Mouse (Mus musculus): ENCODE data around the gene Phox2a. TPM values are rescaled to one million over a fixed set of nuclear protein-coding genes. Genes with fewer than 3 reads are reported as not detected.

Phox2a gene
- polyA plus RNA-seq, 1 experiment from 2014 or later, result not detected

GRCm38 (mm10) chr7:101830373-101830772, 12.3 kb downstream of the Phox2a start:
- ChIA-PET POLR2A (no interaction called here), CTCF (interaction anchor here (1.1 kb wide), 1 partner anchor 164 kb away, joined by 4 read pairs; no protein-coding TSS in a partner anchor)
- DNase-seq (ENCODE audit: low read depth, low spot score), result no peak
- H3K27me3 ChIP-seq, result no peaks in the 10 kb centered on the region
- ATAC-seq, result no peak
- TF ChIP-seq CTCF (IDR thresholded peaks at IDR 0.05), result no peak
- in situ Hi-C loops (cut with MboI; ENCODE audit: low pct_unique_long_range_greater_than_20kb), result loop anchor here (5.0 kb wide), 1 partner anchor 153 kb away; no protein-coding TSS in a partner anchor

GRCm38 (mm10) chr7:101831437-101831836, 13.3 kb downstream of the Phox2a start:
- ATAC-seq (no peak), DNase-seq (ENCODE audit: low read depth, low spot score) (no peak)
- ChIA-PET POLR2A (interaction anchor here (0.5 kb wide), 1 partner anchor 118 kb away, joined by 3 read pairs; no protein-coding TSS in a partner anchor), CTCF (interaction anchor here (1.1 to 1.4 kb wide), 2 partner anchors 15 to 165 kb away, joined by 3 to 4 read pairs; no protein-coding TSS in a partner anchor)
- in situ Hi-C loops (cut with MboI; ENCODE audit: low pct_unique_long_range_greater_than_20kb), result loop anchor here (5.0 kb wide), 1 partner anchor 154 kb away; no protein-coding TSS in a partner anchor
- no peak for TF ChIP-seq CTCF (IDR thresholded peaks at IDR 0.05)
- no peaks in the 10 kb centered on the region for H3K27me3 ChIP-seq

GRCm38 (mm10) chr7:101832372-101832771, 14.3 kb downstream of the Phox2a start:
- ChIA-PET CTCF (interaction anchor here (1.4 kb wide), 1 partner anchor 16 kb away, joined by 3 read pairs; no protein-coding TSS in a partner anchor), POLR2A (no interaction called here)
- DNase-seq (ENCODE audit: low read depth, low spot score) (no peak), ATAC-seq (no peak)
- H3K27me3 ChIP-seq, result no peaks in the 10 kb centered on the region
- no peak for TF ChIP-seq CTCF (IDR thresholded peaks at IDR 0.05)
- in situ Hi-C loops (cut with MboI; ENCODE audit: low pct_unique_long_range_greater_than_20kb), result loop anchor here (5.0 kb wide), 1 partner anchor 155 kb away; no protein-coding TSS in a partner anchor

- POLR2A ChIA-PET, result no interaction called here
- no peak for ATAC-seq
- DNase-seq (ENCODE audit: low read depth, low spot score), result no peak
Observed at GRCm38 (mm10) chr7:101833352-101833751, 15.2 kb downstream of the Phox2a start.

GRCm38 (mm10) chr7:101833916-101834584, 15.9 kb downstream of the Phox2a start:
- ChIA-PET CTCF (interaction anchor here (0.9 to 1.7 kb wide), 5 partner anchors 10 to 180 kb away, joined by 3 to 4 read pairs (median 3); no protein-coding TSS in a partner anchor), POLR2A (interaction anchor here (1.2 kb wide), 1 partner anchor 63 kb away, joined by 4 read pairs; no protein-coding TSS in a partner anchor)
- no peaks in the 10 kb centered on the region for H3K27me3 ChIP-seq
- no peak for ATAC-seq
- DNase-seq (ENCODE audit: low read depth, low spot score), result no peak
- in situ Hi-C loops (cut with MboI; ENCODE audit: low pct_unique_long_range_greater_than_20kb), result loop anchor here (5.0 kb wide), 1 partner anchor 157 kb away; no protein-coding TSS in a partner anchor
- no peak for TF ChIP-seq CTCF (IDR thresholded peaks at IDR 0.05)

More at GRCm38 (mm10) chr7:101833352-101833751, 15.2 kb downstream of the Phox2a start:
- CTCF ChIA-PET, result interaction anchor here (0.9 to 1.1 kb wide), 2 partner anchors 10 to 167 kb away, joined by 3 to 4 read pairs; no protein-coding TSS in a partner anchor
- no peak for TF ChIP-seq CTCF (IDR thresholded peaks at IDR 0.05)
- in situ Hi-C loops (cut with MboI; ENCODE audit: low pct_unique_long_range_greater_than_20kb), result loop anchor here (5.0 kb wide), 1 partner anchor 156 kb away; no protein-coding TSS in a partner anchor
- no peaks in the 10 kb centered on the region for H3K27me3 ChIP-seq

- ChIA-PET CTCF (interaction anchor here (1.0 to 1.7 kb wide), 5 partner anchors 20 to 181 kb away, joined by 3 to 4 read pairs (median 3); no protein-coding TSS in a partner anchor), POLR2A (interaction anchor here (0.7 to 1.3 kb wide), 3 partner anchors 13 to 121 kb away, joined by 3 to 4 read pairs (median 4); no protein-coding TSS in a partner anchor)
- no peaks in the 10 kb centered on the region for H3K27me3 ChIP-seq
- TF ChIP-seq CTCF (IDR thresholded peaks at IDR 0.05), result no peak
- in situ Hi-C loops (cut with MboI; ENCODE audit: low pct_unique_long_range_greater_than_20kb), result loop anchor here (5.0 kb wide), 1 partner anchor 158 kb away; no protein-coding TSS in a partner anchor
- ATAC-seq (no peak), DNase-seq (ENCODE audit: low read depth, low spot score) (no peak)
Observed at GRCm38 (mm10) chr7:101834903-101835302, 16.8 kb downstream of the Phox2a start.

GRCm38 (mm10) chr7:101835457-101836109, 17.5 kb downstream of the Phox2a start:
- ATAC-seq, result no peak
- in situ Hi-C loops (cut with MboI; ENCODE audit: low pct_unique_long_range_greater_than_20kb), result no loop called here
- ChIA-PET POLR2A (interaction anchor here (0.7 to 1.3 kb wide), 3 partner anchors 14 to 122 kb away, joined by 3 to 4 read pairs (median 4); no protein-coding TSS in a partner anchor), CTCF (interaction anchor here (1.0 to 1.7 kb wide), 4 partner anchors 15 to 169 kb away, joined by 3 to 7 read pairs (median 4); no protein-coding TSS in a partner anchor)
- no peak for DNase-seq (ENCODE audit: low read depth, low spot score)
- H3K27me3 ChIP-seq, result no peaks in the 10 kb centered on the region
- no peak for TF ChIP-seq CTCF (IDR thresholded peaks at IDR 0.05)

GRCm38 (mm10) chr7:101836271-101837153, 18.4 kb downstream of the Phox2a start:
- CTCF ChIA-PET, result interaction anchor here (1.4 kb wide), 1 partner anchor 14 kb away, joined by 7 read pairs; no protein-coding TSS in a partner anchor
- H3K27me3 ChIP-seq, result no peaks in the 10 kb centered on the region
- ATAC-seq (no peak), DNase-seq (ENCODE audit: low read depth, low spot score) (no peak)
- in situ Hi-C loops (cut with MboI; ENCODE audit: low pct_unique_long_range_greater_than_20kb), result no loop called here
- POLR2A ChIA-PET, result interaction anchor here (0.9 to 1.6 kb wide), 2 partner anchors 60 to 61 kb away, joined by 3 to 4 read pairs; no protein-coding TSS in a partner anchor
- TF ChIP-seq CTCF (IDR thresholded peaks at IDR 0.05), result no peak

GRCm38 (mm10) chr7:101837154-101837605, 19.1 kb downstream of the Phox2a start:
- ChIA-PET CTCF (interaction anchor here (1.4 kb wide), 1 partner anchor 14 kb away, joined by 7 read pairs; no protein-coding TSS in a partner anchor), POLR2A (interaction anchor here (0.9 to 1.6 kb wide), 3 partner anchors 32 to 60 kb away, joined by 3 to 4 read pairs (median 4); no protein-coding TSS in a partner anchor)
- no peaks in the 10 kb centered on the region for H3K27me3 ChIP-seq
- no peak for DNase-seq (ENCODE audit: low read depth, low spot score)
- no peak for TF ChIP-seq CTCF (IDR thresholded peaks at IDR 0.05)
- ATAC-seq, result no peak
- in situ Hi-C loops (cut with MboI; ENCODE audit: low pct_unique_long_range_greater_than_20kb), result no loop called here
